Mouse (Mus musculus): ENCODE measurements around the gene Aspm. TPM values are rescaled to one million over a fixed set of nuclear protein-coding genes. Genes with fewer than 3 reads are reported as not detected.
"Not testable (repeated sequence)": the region's sequence is repeated elsewhere in the genome, so short reads cannot be mapped to it uniquely, and the experiment has no call there.

The Aspm gene
- polyA plus RNA-seq, 1 experiment from 2014 or later: 23.7 TPM

- WGBS: 72% methylated on average over 10 of the region's 10 CpGs
- H3K9ac ChIP-seq (ENCODE audit: low read length): 0 out of 2 replicates have a peak overlapping the region, but pooled peaks have one; percentile 14
- no peak overlapping the region for H3K27ac ChIP-seq (ENCODE audit: low read depth, low read length)
- H3K4me1 ChIP-seq (ENCODE audit: control insufficient read depth, insufficient read depth, low read length): peaks cover 24% of the 10 kb centered on the region
- no peak for DNase-seq (ENCODE audit: low spot score)
- no peak for ATAC-seq (ENCODE audit: insufficient read depth, low FRiP score, low TSS enrichment)
- H3K36me3 ChIP-seq (ENCODE audit: control insufficient read depth, insufficient read depth, low read length): no peaks in the 10 kb centered on the region
- H3K27me3 ChIP-seq (ENCODE audit: control insufficient read depth, insufficient read depth, low read length): no peaks in the 10 kb centered on the region
- H3K4me2 ChIP-seq (ENCODE audit: low read depth): peak overlapping the region; percentile 81
- H3K9me3 ChIP-seq (ENCODE audit: control insufficient read depth, low read length): no peaks in the 10 kb centered on the region
- H3K4me3 ChIP-seq (ENCODE audit: low read depth, low read length): peak overlapping the region; percentile 10; the same call in 1 of the 2 replicates
Measured at GRCm38 (mm10) chr1:139423931-139424330, 30.6 kb upstream of the Aspm start.

DNA sequence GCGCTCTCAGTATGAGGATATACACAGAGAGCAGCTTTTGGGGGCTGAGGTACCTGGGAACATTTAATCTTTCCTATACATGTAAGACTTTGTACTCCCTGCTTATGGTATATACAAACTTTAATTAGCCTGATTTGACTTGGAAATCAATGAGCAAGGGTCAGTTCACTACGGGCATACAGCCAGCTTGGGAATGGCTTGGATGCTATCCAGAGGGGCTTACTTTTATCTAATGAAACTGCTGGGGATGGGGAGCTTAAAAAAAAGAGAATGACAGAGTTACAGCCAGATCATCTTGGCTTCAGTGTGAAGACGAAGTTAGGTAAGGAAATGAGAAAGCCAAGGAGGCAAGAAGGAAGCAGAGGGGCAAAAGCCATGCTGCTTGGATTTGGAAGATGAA is 29.6 kb upstream of the Aspm start:
- Histone ChIP-seq H3K9me3 (ENCODE audit: control insufficient read depth, low read length) (no peaks in the 10 kb centered on the region), H3K4me3 (ENCODE audit: low read depth, low read length) (peak overlapping the region; percentile 16; the same call in 1 of the 2 replicates), H3K4me1 (ENCODE audit: control insufficient read depth, insufficient read depth, low read length) (peaks cover 24% of the 10 kb centered on the region), H3K4me2 (ENCODE audit: low read depth) (peak overlapping the region; percentile 48), H3K27me3 (ENCODE audit: control insufficient read depth, insufficient read depth, low read length) (no peaks in the 10 kb centered on the region), H3K36me3 (ENCODE audit: control insufficient read depth, insufficient read depth, low read length) (no peaks in the 10 kb centered on the region), H3K9ac (ENCODE audit: low read length) (no peak overlapping the region), H3K27ac (ENCODE audit: low read depth, low read length) (no peak overlapping the region)
- WGBS: 58% methylated on average over 3 of the region's 3 CpGs
- ATAC-seq (ENCODE audit: insufficient read depth, low FRiP score, low TSS enrichment): no peak
- no peak for DNase-seq (ENCODE audit: low spot score)

DNA sequence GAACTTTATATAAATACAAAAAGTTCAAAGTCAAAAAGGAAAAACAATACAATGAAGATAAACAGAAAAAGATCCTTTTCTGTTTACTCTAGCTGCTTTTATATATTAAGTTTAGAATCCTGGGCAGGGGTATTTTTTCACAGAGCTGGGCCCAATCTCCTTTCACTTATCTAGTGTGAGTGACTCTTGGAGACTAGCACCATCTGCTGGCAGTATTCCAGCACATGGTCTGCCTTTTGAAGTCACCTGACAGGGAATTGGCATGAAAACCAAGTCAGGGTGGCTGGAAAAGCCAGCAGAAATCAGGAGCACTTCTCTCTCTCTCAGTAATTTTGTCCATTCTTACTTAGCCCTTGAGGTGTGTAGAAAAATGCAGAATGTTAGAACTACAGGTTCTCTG is 16.2 kb upstream of the Aspm start:
- Histone ChIP-seq H3K9ac (ENCODE audit: low read length) (no peak overlapping the region), H3K27me3 (ENCODE audit: control insufficient read depth, insufficient read depth, low read length) (no peaks in the 10 kb centered on the region), H3K4me1 (ENCODE audit: control insufficient read depth, insufficient read depth, low read length) (no peaks in the 10 kb centered on the region), H3K4me3 (ENCODE audit: low read depth, low read length) (no peak overlapping the region), H3K36me3 (ENCODE audit: control insufficient read depth, insufficient read depth, low read length) (peaks cover 5% of the 10 kb centered on the region), H3K9me3 (ENCODE audit: control insufficient read depth, low read length) (no peaks in the 10 kb centered on the region), H3K4me2 (ENCODE audit: low read depth) (no peak overlapping the region), H3K27ac (ENCODE audit: low read depth, low read length) (no peak overlapping the region)
- 0 out of 2 replicates have a peak, but pooled peaks have one; percentile 48 for ATAC-seq (ENCODE audit: insufficient read depth, low FRiP score, low TSS enrichment)
- peak; percentile 36 for DNase-seq (ENCODE audit: low spot score)

DNA sequence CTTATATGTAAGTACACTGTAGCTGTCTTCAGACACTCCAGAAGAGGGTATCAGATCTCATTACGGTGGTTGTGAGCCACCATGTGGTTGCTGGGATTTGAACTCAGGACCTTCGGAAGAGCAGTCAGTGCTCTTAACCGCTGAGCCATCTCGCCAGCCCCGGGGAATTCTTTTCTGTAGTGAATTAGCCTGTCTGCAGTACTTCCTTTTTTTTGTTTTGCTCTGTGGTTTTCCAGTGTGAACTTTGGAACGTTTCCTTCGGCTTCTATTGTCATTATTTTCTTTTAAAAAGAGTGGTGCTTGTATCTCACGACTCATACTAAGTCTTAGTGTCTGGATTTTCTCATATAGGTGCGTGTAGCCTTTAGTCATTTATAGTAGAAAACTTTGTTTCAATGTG is 11.5 kb upstream of the Aspm start:
- H3K36me3 ChIP-seq (ENCODE audit: control insufficient read depth, insufficient read depth, low read length); H3K27ac ChIP-seq (ENCODE audit: low read depth, low read length); ATAC-seq (ENCODE audit: insufficient read depth, low FRiP score, low TSS enrichment); DNase-seq (ENCODE audit: low spot score); H3K9me3 ChIP-seq (ENCODE audit: control insufficient read depth, low read length); H3K27me3 ChIP-seq (ENCODE audit: control insufficient read depth, insufficient read depth, low read length); H3K4me3 ChIP-seq (ENCODE audit: low read depth, low read length); H3K4me1 ChIP-seq (ENCODE audit: control insufficient read depth, insufficient read depth, low read length); H3K4me2 ChIP-seq (ENCODE audit: low read depth); H3K9ac ChIP-seq (ENCODE audit: low read length): not testable (repeated sequence)
- 93% methylated on average over 9 of the region's 9 CpGs for WGBS

- Histone ChIP-seq H3K4me3 (ENCODE audit: low read depth, low read length) (peak overlapping the region; percentile 73), H3K27me3 (ENCODE audit: control insufficient read depth, insufficient read depth, low read length) (no peaks in the 10 kb centered on the region), H3K4me2 (ENCODE audit: low read depth) (peak overlapping the region; percentile 74), H3K4me1 (ENCODE audit: control insufficient read depth, insufficient read depth, low read length) (peaks cover 7% of the 10 kb centered on the region; the same call in 1 of the 2 replicates), H3K9ac (ENCODE audit: low read length) (peak overlapping the region; percentile 82), H3K27ac (ENCODE audit: low read depth, low read length) (no peak overlapping the region), H3K9me3 (ENCODE audit: control insufficient read depth, low read length) (no peaks in the 10 kb centered on the region), H3K36me3 (ENCODE audit: control insufficient read depth, insufficient read depth, low read length) (no peaks in the 10 kb centered on the region; the same call in 1 of the 2 replicates)
- peak; percentile 52 for DNase-seq (ENCODE audit: low spot score)
- 3% methylated on average over 17 of the region's 17 CpGs for WGBS
- ATAC-seq (ENCODE audit: insufficient read depth, low FRiP score, low TSS enrichment): peak; percentile 39
Measured at GRCm38 (mm10) chr1:139455226-139455869, 776 bp downstream of the Aspm start.

DNA sequence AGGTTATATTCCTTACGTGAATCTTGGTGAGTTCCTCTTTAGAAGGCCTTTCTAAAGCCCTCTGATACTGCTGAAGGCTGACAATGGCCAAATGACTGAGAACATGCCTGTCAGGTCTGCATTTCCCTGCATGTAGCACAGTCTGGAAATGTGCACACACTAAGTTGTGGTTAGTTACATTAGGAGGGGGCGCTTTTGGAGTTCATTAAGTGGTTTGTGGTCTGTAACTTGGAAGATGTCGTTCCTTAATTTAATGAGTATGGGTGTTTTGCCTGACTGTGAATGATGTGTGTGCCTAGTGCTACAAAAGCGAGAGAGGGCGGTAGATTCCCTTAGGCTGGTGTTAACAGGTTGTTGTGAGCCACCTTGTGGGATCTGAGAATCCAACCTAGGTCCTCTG is 6.2 kb downstream of the Aspm start:
- no peak overlapping the region for H3K4me2 ChIP-seq (ENCODE audit: low read depth)
- peaks cover 2% of the 10 kb centered on the region; the same call in 1 of the 2 replicates for H3K36me3 ChIP-seq (ENCODE audit: control insufficient read depth, insufficient read depth, low read length)
- H3K4me1 ChIP-seq (ENCODE audit: control insufficient read depth, insufficient read depth, low read length): peaks cover 7% of the 10 kb centered on the region; the same call in 1 of the 2 replicates
- no peak overlapping the region for H3K9ac ChIP-seq (ENCODE audit: low read length)
- ATAC-seq (ENCODE audit: insufficient read depth, low FRiP score, low TSS enrichment) (no peak), DNase-seq (ENCODE audit: low spot score) (no peak)
- H3K27me3 ChIP-seq (ENCODE audit: control insufficient read depth, insufficient read depth, low read length): no peaks in the 10 kb centered on the region
- no peak overlapping the region for H3K27ac ChIP-seq (ENCODE audit: low read depth, low read length)
- H3K9me3 ChIP-seq (ENCODE audit: control insufficient read depth, low read length): no peaks in the 10 kb centered on the region
- H3K4me3 ChIP-seq (ENCODE audit: low read depth, low read length): no peak overlapping the region
- 83% methylated on average over 5 of the region's 5 CpGs for WGBS

GRCm38 (mm10) chr1:139465936-139466335 is 11.4 kb downstream of the Aspm start:
- no peaks in the 10 kb centered on the region for H3K9me3 ChIP-seq (ENCODE audit: control insufficient read depth, low read length)
- no peaks in the 10 kb centered on the region for H3K27me3 ChIP-seq (ENCODE audit: control insufficient read depth, insufficient read depth, low read length)
- H3K4me1 ChIP-seq (ENCODE audit: control insufficient read depth, insufficient read depth, low read length): no peaks in the 10 kb centered on the region
- H3K4me3 ChIP-seq (ENCODE audit: low read depth, low read length): no peak overlapping the region
- no peak overlapping the region for H3K9ac ChIP-seq (ENCODE audit: low read length)
- no peak overlapping the region for H3K4me2 ChIP-seq (ENCODE audit: low read depth)
- DNase-seq (ENCODE audit: low spot score): no peak
- H3K27ac ChIP-seq (ENCODE audit: low read depth, low read length): no peak overlapping the region
- ATAC-seq (ENCODE audit: insufficient read depth, low FRiP score, low TSS enrichment): no peak
- 93% methylated on average over 11 of the region's 11 CpGs for WGBS
- H3K36me3 ChIP-seq (ENCODE audit: control insufficient read depth, insufficient read depth, low read length): peaks cover 4% of the 10 kb centered on the region

DNA sequence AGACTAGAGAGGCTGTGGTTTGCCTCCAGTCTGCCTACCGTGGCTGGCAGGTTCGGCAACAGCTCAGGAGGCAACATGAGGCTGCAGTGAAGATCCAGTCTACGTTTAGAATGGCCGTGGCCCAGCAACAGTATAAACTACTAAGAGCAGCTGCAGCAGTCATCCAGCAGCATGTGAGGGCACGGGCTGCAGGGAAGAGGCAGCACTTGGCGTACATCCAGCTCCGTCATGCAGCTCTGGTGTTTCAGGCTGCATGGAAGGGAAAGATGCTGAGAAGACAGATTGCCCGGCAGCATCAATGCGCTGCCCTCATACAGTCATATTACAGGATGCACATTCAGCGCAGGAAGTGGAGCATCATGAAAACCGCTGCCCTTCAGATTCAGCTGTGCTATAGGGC is 24.3 kb downstream of the Aspm start:
- Histone ChIP-seq H3K4me3 (ENCODE audit: low read depth, low read length) (no peak overlapping the region), H3K27me3 (ENCODE audit: control insufficient read depth, insufficient read depth, low read length) (no peaks in the 10 kb centered on the region), H3K36me3 (ENCODE audit: control insufficient read depth, insufficient read depth, low read length) (peaks cover 25% of the 10 kb centered on the region), H3K9me3 (ENCODE audit: control insufficient read depth, low read length) (no peaks in the 10 kb centered on the region), H3K4me1 (ENCODE audit: control insufficient read depth, insufficient read depth, low read length) (no peaks in the 10 kb centered on the region), H3K4me2 (ENCODE audit: low read depth) (no peak overlapping the region), H3K9ac (ENCODE audit: low read length) (no peak overlapping the region), H3K27ac (ENCODE audit: low read depth, low read length) (no peak overlapping the region)
- WGBS: 95% methylated on average over 11 of the region's 11 CpGs
- ATAC-seq (ENCODE audit: insufficient read depth, low FRiP score, low TSS enrichment) (no peak), DNase-seq (ENCODE audit: low spot score) (no peak)

GRCm38 (mm10) chr1:139480246-139480645 is 25.7 kb downstream of the Aspm start:
- Histone ChIP-seq H3K9me3 (ENCODE audit: control insufficient read depth, low read length) (no peaks in the 10 kb centered on the region), H3K27me3 (ENCODE audit: control insufficient read depth, insufficient read depth, low read length) (no peaks in the 10 kb centered on the region), H3K4me2 (ENCODE audit: low read depth) (no peak overlapping the region), H3K27ac (ENCODE audit: low read depth, low read length) (no peak overlapping the region), H3K36me3 (ENCODE audit: control insufficient read depth, insufficient read depth, low read length) (peaks cover 20% of the 10 kb centered on the region), H3K9ac (ENCODE audit: low read length) (no peak overlapping the region), H3K4me1 (ENCODE audit: control insufficient read depth, insufficient read depth, low read length) (no peaks in the 10 kb centered on the region), H3K4me3 (ENCODE audit: low read depth, low read length) (no peak overlapping the region)
- 94% methylated on average over 8 of the region's 8 CpGs for WGBS
- DNase-seq (ENCODE audit: low spot score): no peak
- no peak for ATAC-seq (ENCODE audit: insufficient read depth, low FRiP score, low TSS enrichment)

Data from neural tube, embryonic 11.5 days (tissue).